Mouse (Mus musculus) neural tube, embryonic 11.5 days (tissue): ENCODE data around the gene Srrt. TPM values are rescaled to one million over a fixed set of nuclear protein-coding genes. Genes with fewer than 3 reads are reported as not detected.
A peak's percentile ranks its signal among the peaks of the same experiment; 100 is the strongest.
"Not testable (repeated sequence)": the region's sequence is repeated elsewhere in the genome, so short reads cannot be mapped to it uniquely, and the experiment has no call there.

Source experiments
- ATAC-seq: fragments of 200-750 bp; cut with Nextera tagmentation; 2 replicates; pipeline ENCODE4 v1.8.0; 2017; ENCODE audit warnings: moderate number of reproducible peaks, mild to moderate bottlenecking, moderate TSS enrichment, moderate library complexity; ENCODE audit not compliant: insufficient read depth, low FRiP score, low TSS enrichment
- DNase-seq: peaks from one replicate; pipeline ENCODE4 v3.0.0-alpha.2; 2015; ENCODE audit warnings: low spot score
- H3K27ac ChIP-seq: fragments of 300-500 bp; sonication (generic); 2 replicates; pipeline ENCODE4 v1.5.1; 2014; ENCODE audit warnings: low read depth, mild to moderate bottlenecking, low read length
- H3K27me3 ChIP-seq: fragments of 300-500 bp; sonication (generic); 2 replicates; pipeline ENCODE4 v1.6.1; 2014; ENCODE audit warnings: mild to moderate bottlenecking, low read length, mixed read lengths; ENCODE audit not compliant: control insufficient read depth, insufficient read depth
- H3K36me3 ChIP-seq: fragments of 300-500 bp; sonication (generic); 2 replicates; pipeline ENCODE4 v1.6.1; 2014; ENCODE audit warnings: mild to moderate bottlenecking, low read length, moderate library complexity, mixed read lengths; ENCODE audit not compliant: control insufficient read depth, insufficient read depth
- H3K4me1 ChIP-seq: fragments of 300-500 bp; sonication (generic); 2 replicates; pipeline ENCODE4 v1.6.1; 2014; ENCODE audit warnings: low read length, mixed read lengths; ENCODE audit not compliant: control insufficient read depth, insufficient read depth
- H3K4me2 ChIP-seq: fragments of 300-500 bp; sonication (generic); 2 replicates; pipeline ENCODE4 v1.6.1; 2014; ENCODE audit warnings: low read depth, mild to moderate bottlenecking, moderate library complexity
- H3K4me3 ChIP-seq: fragments of 300-500 bp; sonication (generic); 2 replicates; pipeline ENCODE4 v1.5.1; 2014; ENCODE audit warnings: low read depth, low read length
- H3K9ac ChIP-seq: fragments of 300-500 bp; sonication (generic); 2 replicates; pipeline ENCODE4 v1.6.1; 2014; ENCODE audit warnings: mild to moderate bottlenecking, low read length
- H3K9me3 ChIP-seq: fragments of 300-500 bp; sonication (generic); 2 replicates; pipeline ENCODE4 v1.6.1; 2016; ENCODE audit warnings: low read length; ENCODE audit not compliant: control insufficient read depth
- WGBS: fragments of 180-500 bp; shearing (Covaris S2); extraction: QIAGEN DNeasy Blood & Tissue Kit; methylation state at CpG from one replicate; pipeline ENCODE4 v1.1.7; 2014; 5-methylcytosine and 5-hydroxymethylcytosine counted together
- polyA plus RNA-seq: library from polyadenylated mRNA; unstranded; fragments of >200 nt; fragmentation: Nextera tagmentation; extraction: Ambion mirVana; gene quantifications from 2 replicates; pipeline ENCODE4 v1.2.1, GENCODE M21; 2014

Gene Srrt
- polyA plus RNA-seq, 1 experiment from 2014 or later = 166 TPM

DNA sequence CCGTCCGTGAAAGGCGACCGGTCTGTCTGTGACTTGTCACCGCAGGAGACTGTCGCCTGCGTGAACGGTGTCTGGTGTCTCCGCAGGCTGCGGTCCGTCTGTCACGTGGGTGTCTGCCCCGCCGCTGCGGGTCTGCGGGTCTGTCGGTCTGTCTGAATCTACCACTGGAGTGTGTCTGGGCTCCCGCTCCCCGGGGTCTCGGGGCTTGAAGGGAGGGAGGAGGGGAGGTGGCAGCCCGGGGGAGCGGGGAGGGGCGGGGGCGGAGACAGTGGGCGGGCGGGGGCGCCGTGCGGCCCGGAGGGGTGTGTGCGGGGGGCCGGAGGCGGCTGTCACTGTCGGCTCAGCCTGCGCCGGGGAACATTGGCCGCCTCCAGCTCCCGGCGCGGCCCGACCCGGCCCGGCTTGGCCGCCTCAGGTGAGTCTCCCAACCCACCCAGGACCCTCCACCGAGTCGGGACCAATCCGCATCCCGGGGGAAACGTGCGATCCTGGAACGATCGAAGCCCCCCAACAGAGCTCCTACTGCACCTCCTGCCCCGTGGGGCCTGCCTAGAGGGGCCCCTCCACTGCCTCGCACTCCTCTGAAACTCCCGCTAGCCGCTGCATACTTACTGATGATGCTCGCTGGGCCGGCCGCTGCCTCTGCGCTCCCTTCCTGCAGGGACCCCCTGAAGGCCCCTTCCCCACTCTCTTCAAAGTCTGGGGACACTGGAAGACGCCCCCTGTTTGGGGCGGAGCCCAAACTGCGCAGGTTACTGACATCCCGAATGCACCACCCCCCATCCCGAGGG is 19.3 kb downstream of the Srrt start:
- under 1% methylated on average over 52 of the region's 65 CpGs for WGBS
- Histone ChIP-seq H3K27ac (peak overlapping the region; percentile 50; the same call in 1 of the 2 replicates), H3K27me3 (peaks cover 42% of the 10 kb centered on the region), H3K4me3 (peak overlapping the region; percentile 39), H3K36me3 (no peaks in the 10 kb centered on the region), H3K9ac (peak overlapping the region; percentile 52), H3K4me2 (peak overlapping the region; percentile 86), H3K4me1 (peaks cover 16% of the 10 kb centered on the region), H3K9me3 (no peaks in the 10 kb centered on the region)
- ATAC-seq = no peak
- DNase-seq = no peak

GRCm38 (mm10) chr5:137287032-137287952 is 20.2 kb downstream of the Srrt start, which contains the start of gene Ache:
TSS of gene Ache (plus strand) at chr5:137287519.
- 1% methylated on average over 39 of the region's 40 CpGs for WGBS
- Histone ChIP-seq H3K4me1 (peaks cover 14% of the 10 kb centered on the region), H3K36me3 (no peaks in the 10 kb centered on the region), H3K4me3 (peak within 1 kb of the TSS; percentile 43), H3K4me2 (peak within 1 kb of the TSS; percentile 86), H3K27me3 (peaks cover 42% of the 10 kb centered on the region), H3K9me3 (no peaks in the 10 kb centered on the region), H3K9ac (peak within 1 kb of the TSS; percentile 59), H3K27ac (peak within 1 kb of the TSS; percentile 53; the same call in 1 of the 2 replicates)
- peak; percentile 67 for DNase-seq
- peak; percentile 51 for ATAC-seq

DNA sequence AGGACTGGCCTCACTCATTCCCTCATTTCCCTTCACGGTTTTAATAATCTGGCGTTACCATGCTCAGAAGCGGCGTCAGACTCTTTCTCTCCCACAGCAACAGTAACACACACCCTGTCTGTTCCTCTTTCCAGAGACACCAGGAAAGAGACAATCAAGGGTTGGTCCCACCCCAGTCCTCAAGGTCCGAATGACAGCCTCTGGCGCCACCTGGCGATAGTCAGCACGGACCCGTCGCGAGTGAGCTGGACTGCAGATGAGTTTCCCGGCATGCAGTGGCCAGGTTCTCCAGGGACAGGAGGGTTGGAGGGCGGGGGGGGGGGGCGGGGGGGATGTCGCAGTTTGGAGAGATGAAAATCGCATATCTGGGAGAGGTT is 20.8 kb downstream of the Srrt start:
- H3K4me2 ChIP-seq = peak overlapping the region; percentile 86
- DNase-seq = peak; percentile 90
- no peak overlapping the region for H3K27ac ChIP-seq
- WGBS = 1% methylated on average over 12 of the region's 16 CpGs
- peak; percentile 64 for ATAC-seq
- no peaks in the 10 kb centered on the region for H3K36me3 ChIP-seq
- peaks cover 14% of the 10 kb centered on the region for H3K4me1 ChIP-seq
- H3K4me3 ChIP-seq = peak overlapping the region; percentile 43
- peak overlapping the region; percentile 59 for H3K9ac ChIP-seq
- no peaks in the 10 kb centered on the region for H3K9me3 ChIP-seq
- peaks cover 40% of the 10 kb centered on the region for H3K27me3 ChIP-seq

GRCm38 (mm10) chr5:137285986-137286385 is 21.5 kb downstream of the Srrt start:
- ATAC-seq (no peak), DNase-seq (no peak)
- WGBS = 53% methylated on average over 7 of the region's 7 CpGs
- H3K4me3 ChIP-seq = no peak overlapping the region
- no peak overlapping the region for H3K27ac ChIP-seq
- H3K36me3 ChIP-seq = no peaks in the 10 kb centered on the region
- H3K4me2 ChIP-seq = no peak overlapping the region
- H3K9ac ChIP-seq = no peak overlapping the region
- H3K9me3 ChIP-seq = no peaks in the 10 kb centered on the region
- peaks cover 36% of the 10 kb centered on the region for H3K27me3 ChIP-seq
- peaks cover 14% of the 10 kb centered on the region for H3K4me1 ChIP-seq

DNA sequence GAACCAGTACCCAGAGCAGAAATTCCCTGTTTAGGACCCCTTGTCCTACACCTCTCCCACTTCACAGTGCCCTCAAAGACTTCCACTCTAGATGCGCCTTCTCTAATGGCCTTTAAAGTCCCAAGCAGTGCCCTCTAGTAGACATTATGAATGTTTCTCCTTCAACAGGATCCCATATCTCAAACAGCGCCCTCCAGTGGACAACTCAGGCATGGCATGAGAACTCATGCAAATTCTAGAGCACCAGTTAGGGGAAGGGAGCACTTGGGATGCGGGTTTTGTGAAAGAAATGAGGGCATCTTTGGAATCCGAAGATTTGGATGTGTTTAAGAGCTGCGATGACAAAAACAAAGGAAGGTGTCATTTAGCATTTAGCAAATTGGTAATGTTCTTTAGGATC is 22.4 kb downstream of the Srrt start:
- Histone ChIP-seq H3K9ac (no peak overlapping the region), H3K4me2 (no peak overlapping the region), H3K4me1 (peaks cover 14% of the 10 kb centered on the region), H3K9me3 (no peaks in the 10 kb centered on the region), H3K27ac (no peak overlapping the region), H3K27me3 (peaks cover 27% of the 10 kb centered on the region), H3K4me3 (no peak overlapping the region), H3K36me3 (no peaks in the 10 kb centered on the region)
- ATAC-seq (no peak), DNase-seq (peak; percentile 31)
- 59% methylated on average over 5 of the region's 5 CpGs for WGBS

DNA sequence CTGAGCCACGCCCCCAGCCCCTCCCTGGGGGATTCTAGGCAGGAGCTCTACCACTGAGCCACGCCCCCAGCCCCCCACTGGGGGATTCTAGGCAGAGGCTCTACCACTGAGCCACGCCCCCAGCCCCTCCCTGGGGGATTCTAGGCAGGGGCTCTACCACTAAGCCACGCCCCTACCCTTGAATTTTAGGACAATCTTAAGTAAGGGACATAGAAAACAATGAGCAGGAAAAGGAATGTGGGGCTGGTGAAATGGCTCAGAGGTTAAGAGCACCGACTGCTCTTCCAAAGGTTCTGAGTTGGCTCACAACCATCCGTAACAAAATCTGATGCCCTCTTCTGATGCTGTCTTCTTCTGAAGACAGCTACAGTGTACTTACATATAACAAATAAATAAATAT is 23.1 kb downstream of the Srrt start:
- WGBS = 83% methylated on average over 5 of the region's 6 CpGs
- not testable (repeated sequence) for H3K4me2 ChIP-seq

GRCm38 (mm10) chr5:137277360-137278342 is 29.8 kb downstream of the Srrt start:
- 0 out of 2 replicates have a peak overlapping the region, but pooled peaks have one; percentile 4 for H3K4me2 ChIP-seq
- H3K9me3 ChIP-seq = no peaks in the 10 kb centered on the region
- no peaks in the 10 kb centered on the region for H3K36me3 ChIP-seq
- DNase-seq = peak; percentile 55
- no peaks in the 10 kb centered on the region for H3K4me1 ChIP-seq
- no peak overlapping the region for H3K27ac ChIP-seq
- H3K4me3 ChIP-seq = no peak overlapping the region
- no peaks in the 10 kb centered on the region for H3K27me3 ChIP-seq
- WGBS = 34% methylated on average over 18 of the region's 18 CpGs
- no peak overlapping the region for H3K9ac ChIP-seq
- no peak for ATAC-seq

More for the DNA sequence above, 23.1 kb downstream of the Srrt start:
- H3K9ac ChIP-seq, H3K9me3 ChIP-seq, H3K27ac ChIP-seq, ATAC-seq, DNase-seq, H3K4me3 ChIP-seq, H3K36me3 ChIP-seq: not testable (repeated sequence)
- peaks cover 14% of the 10 kb centered on the region for H3K4me1 ChIP-seq
- H3K27me3 ChIP-seq = peaks cover 21% of the 10 kb centered on the region
